Mouse (Mus musculus) intestine, embryonic 15.5 days (tissue): ENCODE results near the gene Nipal3. TPM values are rescaled to one million over a fixed set of nuclear protein-coding genes. Genes with fewer than 3 reads are reported as not detected.
A peak's percentile ranks its signal among the peaks of the same experiment; 100 is the strongest.

Experiments used
- ATAC-seq: fragments of 200-750 bp; cut with Nextera tagmentation; 2 replicates; pipeline ENCODE4 v1.8.0; 2017; ENCODE audit warnings: moderate TSS enrichment, moderate library complexity
- H3K27ac ChIP-seq: fragments of 300-500 bp; sonication (generic); 2 replicates; pipeline ENCODE4 v1.5.1; 2015; ENCODE audit warnings: mild to moderate bottlenecking, inconsistent platforms
- H3K27me3 ChIP-seq: fragments of 300-500 bp; sonication (generic); replicated peaks from 2 replicates; pipeline ENCODE4 v1.6.1; 2015; ENCODE audit warnings: inconsistent platforms
- H3K36me3 ChIP-seq: fragments of 300-500 bp; sonication (generic); 2 replicates; pipeline ENCODE4 v1.6.1; 2015; ENCODE audit warnings: inconsistent platforms
- H3K4me1 ChIP-seq: fragments of 300-500 bp; sonication (generic); replicated peaks from 2 replicates; pipeline ENCODE4 v1.6.1; 2015; ENCODE audit warnings: inconsistent platforms
- H3K4me2 ChIP-seq: fragments of 300-500 bp; sonication (generic); replicated peaks from 2 replicates; pipeline ENCODE4 v1.6.1; 2015; ENCODE audit warnings: mild to moderate bottlenecking, inconsistent platforms
- H3K4me3 ChIP-seq: fragments of 300-500 bp; sonication (generic); replicated peaks from 2 replicates; pipeline ENCODE4 v1.5.1; 2015; ENCODE audit warnings: inconsistent platforms
- H3K9ac ChIP-seq: fragments of 300-500 bp; sonication (generic); 2 replicates; pipeline ENCODE4 v1.6.1; 2015; ENCODE audit warnings: inconsistent platforms
- H3K9me3 ChIP-seq: fragments of 300-500 bp; sonication (generic); 2 replicates; pipeline ENCODE4 v1.6.1; 2016; ENCODE audit warnings: inconsistent platforms
- WGBS: fragments of 180-500 bp; shearing (Covaris S2); methylation state at CpG from one replicate; pipeline ENCODE4 v1.1.7; 2015; 5-methylcytosine and 5-hydroxymethylcytosine counted together
- microRNA counts: library from miRNA; unstranded; fragments of <30 nt; microRNA quantifications from one replicate; lab custom pipeline; 2016
- polyA plus RNA-seq: library from polyadenylated mRNA; unstranded; fragments of >200 nt; fragmentation: Nextera tagmentation; extraction: Ambion mirVana; gene quantifications from 2 replicates; pipeline ENCODE4 v1.2.1, GENCODE M21; 2015

Nipal3 gene
- polyA plus RNA-seq, 1 experiment from 2014 or later = 6.4 TPM

- no peak overlapping the region for H3K27ac ChIP-seq
- H3K4me1 ChIP-seq = peaks cover 14% of the 10 kb centered on the region
- peak overlapping the region; percentile 45 for H3K9ac ChIP-seq
- H3K4me3 ChIP-seq = peak overlapping the region; percentile 46
- WGBS = 4% methylated on average over 16 of the region's 16 CpGs
- no peaks in the 10 kb centered on the region for H3K9me3 ChIP-seq
- peaks cover 13% of the 10 kb centered on the region; the same call in 1 of the 2 replicates for H3K27me3 ChIP-seq
- peak overlapping the region; percentile 90 for H3K4me2 ChIP-seq
- no peaks in the 10 kb centered on the region for H3K36me3 ChIP-seq
- peak; percentile 40 for ATAC-seq
Measured at GRCm38 (mm10) chr4:135397551-135397950, 97.3 kb downstream of the Nipal3 start.

- Histone ChIP-seq H3K27me3 (peaks cover 13% of the 10 kb centered on the region; the same call in 1 of the 2 replicates), H3K27ac (no peak overlapping the region), H3K4me2 (no peak overlapping the region), H3K9me3 (no peaks in the 10 kb centered on the region), H3K4me1 (peaks cover 14% of the 10 kb centered on the region), H3K36me3 (no peaks in the 10 kb centered on the region), H3K9ac (no peak overlapping the region), H3K4me3 (no peak overlapping the region)
- WGBS = 87% methylated on average over 5 of the region's 5 CpGs
- no peak for ATAC-seq
Measured at GRCm38 (mm10) chr4:135396303-135396702, 98.5 kb downstream of the Nipal3 start.

MicroRNA genes within 50 kb of the gene (microRNA counts, 519-probe panel; counts per million panel counts)
- 1,846 counts per million, percentile 39 among the panel's probes with 10 or more counts for microRNA mmu-miR-700 (lab: Ali Mortazavi, UCI)

Other genes starting within 250 kb of the Nipal3 start
- gene Clic4, start 222.2 kb downstream of the Nipal3 start, polyA plus RNA-seq = 126 and 135 TPM in 2 replicates
- 189 and 248 TPM in 2 replicates for gene Srrm1, start 141.7 kb downstream of the Nipal3 start, polyA plus RNA-seq
- 7.4 and 7.7 TPM in 2 replicates for gene Ncmap, start 96.8 kb downstream of the Nipal3 start, polyA plus RNA-seq
- gene Rcan3, start 61.2 kb downstream of the Nipal3 start, polyA plus RNA-seq = 14.9 and 17.9 TPM in 2 replicates
- gene Stpg1, start 248 bp downstream of the Nipal3 start, polyA plus RNA-seq = 0.24 and 0.30 TPM in 2 replicates
- 4.3 and 4.4 TPM in 2 replicates for gene Grhl3, start 78.6 kb upstream of the Nipal3 start, polyA plus RNA-seq
- 3.6 and 4.2 TPM in 2 replicates for gene Ifnlr1, start 191.2 kb upstream of the Nipal3 start, polyA plus RNA-seq
- gene Il22ra1, start 233.1 kb upstream of the Nipal3 start, polyA plus RNA-seq = 4.7 and 6.5 TPM in 2 replicates